Mouse (Mus musculus) T-cell, adult 2 months (primary cell): ENCODE measurements around the gene Mrpl14.

Experiments used
- DNase-seq: peaks from one replicate; pipeline ENCODE4 v3.0.0; 2022; ENCODE audit warnings: low spot score

Mrpl14 gene

DNA sequence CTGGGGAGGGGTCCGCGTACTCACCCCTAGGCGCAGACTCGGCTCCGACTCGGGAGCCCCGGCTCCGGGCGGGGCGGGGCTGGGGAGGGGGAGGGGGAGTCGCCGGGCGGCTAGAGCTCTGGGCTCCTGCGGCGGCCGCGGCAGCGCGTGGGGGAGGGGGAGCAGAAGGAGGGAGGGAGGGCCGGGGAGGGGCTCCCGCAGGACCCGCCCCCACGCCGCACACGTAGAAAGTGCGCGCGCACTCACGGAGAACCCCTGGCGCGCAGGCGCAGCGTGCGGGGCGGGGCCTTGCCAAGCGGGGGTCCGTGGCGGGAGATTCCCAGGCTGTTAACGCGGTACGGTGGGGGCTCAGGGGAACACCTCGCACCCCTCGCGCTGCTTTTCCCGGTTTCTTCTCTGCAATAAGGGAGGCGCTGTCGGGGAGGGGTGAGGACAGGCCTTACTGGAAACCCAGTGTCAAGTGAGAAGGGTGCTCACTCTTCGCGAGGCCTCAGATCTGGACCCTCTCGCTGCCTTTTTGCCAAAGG is at the start of gene Mrpl14:
Mrpl14 (plus strand) TSS at position 230 of the 527 bp plus-strand sequence.
- peak; percentile 86 for DNase-seq

DNA sequence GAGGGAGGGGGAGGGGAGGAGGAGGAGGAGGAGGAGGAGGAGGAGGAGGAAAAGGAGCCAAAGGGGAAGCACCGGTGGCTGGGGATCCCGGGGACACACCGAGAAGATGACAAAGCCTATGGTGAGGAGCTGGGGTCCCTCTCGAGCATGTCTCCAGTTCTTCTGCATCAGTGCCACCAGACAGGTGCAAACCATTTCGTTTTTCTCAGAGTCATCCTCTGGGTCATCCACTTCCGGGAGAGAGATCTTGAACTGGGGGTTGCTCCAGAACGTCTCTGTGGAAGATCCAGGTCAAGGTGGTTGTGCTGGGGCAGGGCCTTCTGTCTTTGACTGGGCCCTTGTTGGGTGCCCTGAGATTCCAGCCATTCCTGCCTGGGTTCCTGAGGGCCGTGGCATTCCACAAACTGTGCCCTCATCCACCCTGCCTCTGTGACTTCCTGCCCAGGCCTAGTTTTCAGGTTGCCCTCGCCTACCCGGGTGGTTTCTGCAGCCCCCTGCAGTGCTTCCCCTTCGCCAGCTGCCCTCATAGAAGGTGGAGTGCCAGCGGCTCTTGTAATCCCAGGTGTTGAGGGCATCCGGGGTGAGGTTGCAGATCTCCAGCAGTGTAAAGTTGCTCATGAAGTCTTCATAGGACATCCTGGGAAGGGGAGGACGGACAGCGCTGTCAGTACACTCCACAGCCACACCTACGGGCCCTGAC is 47.4 kb upstream of the Mrpl14 start:
- no peak for DNase-seq

DNA sequence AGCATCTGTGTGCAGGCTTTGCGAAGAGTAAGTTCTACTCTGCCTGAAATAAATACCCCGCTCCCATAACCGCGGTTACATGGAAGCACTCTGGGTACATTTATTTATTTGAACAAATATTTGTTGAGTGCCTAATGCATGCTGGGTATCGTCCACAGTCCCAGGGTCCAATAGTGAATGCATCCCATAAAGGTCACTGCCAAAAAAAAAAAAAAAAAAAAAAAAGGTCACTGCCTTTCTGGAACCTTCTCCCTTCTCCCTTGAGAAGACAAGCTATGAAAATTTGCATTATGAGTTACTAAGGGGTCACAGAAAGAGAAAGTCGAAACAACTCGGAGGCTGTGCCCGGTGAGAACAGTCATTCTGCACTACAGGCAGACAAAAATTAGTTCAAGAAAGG is 44.1 kb upstream of the Mrpl14 start:
- DNase-seq, result no peak

DNA sequence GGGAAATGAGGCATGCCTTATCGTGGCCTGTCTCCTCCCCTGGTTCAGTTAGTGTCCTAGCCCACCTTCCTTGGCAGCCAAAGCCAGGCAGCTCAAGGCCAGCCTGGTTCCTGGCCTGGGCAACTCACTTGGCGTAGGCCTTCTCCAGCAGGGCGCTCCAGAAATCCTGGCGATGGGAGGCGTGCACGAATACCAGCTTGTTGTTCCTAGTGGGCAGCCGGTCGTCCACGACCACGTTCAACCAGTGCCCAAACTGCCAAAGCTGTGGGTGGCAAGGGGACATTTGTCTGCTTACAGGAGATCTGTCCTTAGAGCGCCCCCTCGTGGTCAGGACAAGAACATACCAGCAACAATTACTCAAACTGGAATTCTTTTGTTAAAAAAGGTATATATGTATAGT is 43.4 kb upstream of the Mrpl14 start:
- DNase-seq, result peak; percentile 59

DNA sequence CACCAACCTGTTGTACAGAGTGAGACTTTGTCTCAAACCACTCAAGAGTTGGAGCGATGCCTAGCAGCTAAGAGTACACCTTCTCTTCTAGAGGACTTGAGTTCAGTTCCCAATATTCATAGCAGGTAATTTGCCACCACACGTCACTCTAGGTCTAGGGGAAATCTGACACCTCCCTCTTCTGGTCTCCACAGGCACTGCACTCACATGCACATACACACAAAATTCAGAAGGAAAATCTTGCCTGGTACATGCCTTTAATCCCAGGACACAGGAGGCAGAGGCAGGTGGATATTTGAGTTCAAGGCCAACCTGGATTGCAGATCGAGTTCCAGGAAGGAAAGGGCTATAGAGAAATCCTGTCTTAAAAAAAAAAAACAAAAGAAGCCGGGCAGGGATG is 41.9 kb upstream of the Mrpl14 start:
- DNase-seq, result no peak

DNA sequence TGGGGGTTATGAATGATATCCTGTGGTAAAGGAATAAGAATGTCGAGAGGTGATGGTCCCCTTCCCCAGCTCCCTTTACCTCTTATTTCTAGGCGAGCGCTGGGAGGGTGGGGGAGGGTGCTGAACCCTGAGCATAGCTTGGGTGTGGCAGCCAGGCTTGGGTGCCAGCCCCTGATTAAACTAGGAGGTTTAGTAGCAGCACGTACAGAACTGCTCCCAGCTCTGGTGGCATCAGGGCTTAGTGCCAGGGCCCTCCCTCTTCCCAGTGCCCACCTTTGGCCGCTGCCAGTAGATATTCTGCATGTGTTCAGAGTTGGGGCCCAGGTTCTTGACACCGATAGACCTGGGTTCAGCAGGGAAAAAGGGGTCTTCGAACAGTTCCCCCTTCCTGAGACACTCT is 32.9 kb upstream of the Mrpl14 start:
- no peak for DNase-seq

DNA sequence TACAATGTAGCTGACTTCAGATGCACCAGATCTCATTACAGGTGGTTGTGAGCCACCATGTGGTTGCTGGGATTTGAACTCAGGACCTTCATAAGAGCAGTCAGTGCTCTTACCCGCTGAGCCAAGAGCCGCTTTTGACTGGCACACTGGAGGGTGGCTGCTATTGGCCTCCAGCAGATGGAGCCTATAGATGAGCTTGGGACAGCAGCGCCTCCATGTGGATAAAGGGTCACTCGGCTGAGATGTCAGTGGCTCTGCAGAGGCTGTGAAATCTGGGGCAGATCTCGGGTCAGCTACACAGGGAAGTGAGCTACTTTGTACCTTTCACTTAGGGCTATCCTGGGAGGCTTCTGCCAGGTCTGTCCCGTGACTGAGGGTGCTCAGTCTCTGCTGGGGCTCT is 30.3 kb upstream of the Mrpl14 start:
- no peak for DNase-seq

DNA sequence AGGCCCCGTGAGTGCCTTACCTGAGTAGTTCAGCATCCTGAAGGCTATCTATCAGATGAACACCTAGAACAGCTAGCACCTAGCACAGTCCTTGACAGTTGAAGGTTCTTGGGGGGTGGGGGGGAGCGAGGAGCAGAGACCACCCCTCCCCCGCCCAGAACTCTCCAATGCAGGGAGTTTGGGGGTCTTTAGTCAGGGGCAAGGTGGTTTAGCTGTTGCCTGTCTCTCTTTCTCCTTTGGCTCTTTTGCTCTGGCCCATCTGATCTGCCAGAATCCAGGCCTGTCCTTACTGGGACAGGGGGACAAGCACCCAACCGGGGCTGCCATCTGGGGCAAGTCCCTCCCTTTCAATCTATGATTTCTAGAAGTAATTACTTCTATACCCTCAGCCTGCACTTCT is 26.9 kb upstream of the Mrpl14 start, which contains the start of gene Capn11:
Capn11 (minus strand) TSS at position 101 of the 400 bp plus-strand sequence.
- DNase-seq, result no peak

DNA sequence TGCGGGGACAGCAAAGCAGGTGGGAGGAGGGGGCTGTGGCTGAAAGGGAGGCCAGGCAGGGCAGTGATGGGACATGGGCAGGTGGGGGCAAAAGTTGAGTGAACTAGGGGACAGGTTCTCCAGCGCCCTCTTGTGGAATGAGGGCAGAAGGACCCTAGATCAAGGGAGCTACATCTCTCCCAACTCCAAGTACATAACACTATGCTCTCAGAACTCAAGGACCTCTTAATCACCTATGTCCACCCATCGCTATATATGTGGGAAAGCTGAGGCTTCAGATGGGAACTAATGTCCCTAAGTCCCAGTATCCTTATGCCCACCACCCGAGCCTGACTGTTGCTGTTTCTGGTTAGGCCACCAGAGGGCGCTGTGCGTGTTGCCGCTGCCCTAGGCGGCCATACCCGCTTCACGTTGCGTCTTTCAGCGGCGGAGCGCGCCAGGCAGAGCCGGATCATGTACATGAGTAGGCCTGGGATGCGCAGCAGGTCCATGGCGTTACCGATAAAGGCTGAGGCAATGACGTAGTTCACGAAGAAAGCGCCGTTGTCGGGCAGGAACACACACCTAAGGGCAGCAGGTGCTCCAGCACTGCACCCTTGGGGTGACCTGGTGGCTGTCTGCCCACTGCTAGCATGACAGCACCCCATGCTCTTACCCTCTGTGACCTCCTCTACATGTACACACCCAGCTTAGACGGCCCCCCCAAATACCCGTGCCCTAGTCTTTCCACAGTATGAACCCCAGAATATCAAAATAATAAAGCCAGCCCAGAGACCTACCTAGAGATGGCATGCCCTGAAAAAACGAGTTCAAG is 22.8 kb upstream of the Mrpl14 start:
- DNase-seq, result peak; percentile 71

DNA sequence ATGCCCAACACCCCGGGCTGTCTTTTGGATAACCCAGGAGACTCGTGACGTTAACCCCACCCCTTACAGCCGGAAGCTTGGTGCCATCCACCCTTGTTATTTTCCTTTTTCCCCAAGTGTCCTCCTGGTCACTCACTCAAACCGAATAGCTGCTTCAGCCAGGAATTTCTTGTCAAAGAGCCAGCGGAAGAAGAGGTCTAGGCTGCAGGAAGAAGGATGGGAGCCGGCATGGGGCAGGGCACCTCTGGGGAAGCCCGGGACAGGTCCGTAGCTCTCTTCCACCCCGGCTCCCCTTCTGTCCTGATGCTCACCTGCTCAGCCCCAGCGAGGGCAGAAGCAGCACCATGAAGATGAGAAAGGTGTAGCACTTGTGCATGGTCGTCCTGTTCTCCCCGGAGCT is 21.5 kb upstream of the Mrpl14 start:
- no peak for DNase-seq

DNA sequence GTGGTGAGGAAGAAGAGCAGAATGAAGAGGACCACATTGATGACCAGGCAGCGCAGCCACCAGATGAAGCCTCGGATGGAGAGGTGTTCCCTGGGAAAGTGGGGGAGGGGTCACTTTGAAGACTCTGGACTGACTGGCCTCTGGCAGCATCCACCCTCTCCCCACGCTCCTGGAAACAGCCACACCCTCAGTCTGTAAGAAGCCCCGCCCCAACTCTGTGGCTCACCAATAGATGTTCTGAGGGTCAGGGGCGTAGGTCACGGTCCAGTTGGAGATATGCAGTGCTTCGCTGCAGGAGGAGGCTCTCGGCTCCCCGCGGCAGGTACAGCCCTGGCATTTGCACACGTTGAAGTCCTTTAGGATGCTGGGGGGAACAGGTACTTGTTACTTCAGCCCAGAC is 20.0 kb upstream of the Mrpl14 start:
- no peak for DNase-seq

DNA sequence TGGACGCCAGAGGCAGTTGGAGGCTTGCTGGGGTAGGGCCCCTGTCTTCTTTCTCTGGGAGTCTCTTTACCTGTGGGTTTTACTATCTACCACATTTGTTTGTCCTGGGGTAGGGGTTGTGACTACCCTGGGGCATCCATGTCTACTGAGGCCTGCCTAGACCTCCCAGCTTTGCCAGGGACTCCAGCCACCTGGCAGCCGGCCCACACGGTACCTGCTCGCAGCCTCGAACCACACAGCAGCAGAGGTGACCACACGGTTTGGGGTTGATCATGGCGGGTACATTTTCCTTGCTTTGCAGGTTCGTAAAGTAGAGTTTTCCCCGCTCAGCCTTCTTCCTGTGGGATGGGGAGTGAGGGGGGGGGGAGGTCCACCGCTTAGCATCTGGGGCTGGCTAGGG is 18.6 kb upstream of the Mrpl14 start:
- DNase-seq, result no peak

DNA sequence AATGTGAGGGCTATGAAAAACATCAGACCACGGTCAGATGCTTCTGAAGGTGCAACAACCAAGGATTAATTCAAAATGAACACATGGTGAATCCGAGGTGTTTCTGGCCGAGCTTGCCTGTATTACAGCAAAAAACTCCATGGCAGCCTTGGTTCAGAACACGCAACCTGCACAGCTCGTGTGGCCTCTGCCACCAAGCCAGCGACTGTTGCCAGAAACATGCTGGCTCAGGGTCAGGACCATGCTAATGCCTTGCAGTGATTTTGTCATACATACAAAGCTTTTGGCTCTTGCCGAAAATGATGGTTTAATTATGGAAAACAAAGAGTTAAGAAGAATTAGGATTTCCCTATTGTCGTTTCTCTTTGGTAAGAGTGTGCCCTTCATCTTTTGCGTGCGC is 18.1 kb upstream of the Mrpl14 start:
- DNase-seq, result no peak

DNA sequence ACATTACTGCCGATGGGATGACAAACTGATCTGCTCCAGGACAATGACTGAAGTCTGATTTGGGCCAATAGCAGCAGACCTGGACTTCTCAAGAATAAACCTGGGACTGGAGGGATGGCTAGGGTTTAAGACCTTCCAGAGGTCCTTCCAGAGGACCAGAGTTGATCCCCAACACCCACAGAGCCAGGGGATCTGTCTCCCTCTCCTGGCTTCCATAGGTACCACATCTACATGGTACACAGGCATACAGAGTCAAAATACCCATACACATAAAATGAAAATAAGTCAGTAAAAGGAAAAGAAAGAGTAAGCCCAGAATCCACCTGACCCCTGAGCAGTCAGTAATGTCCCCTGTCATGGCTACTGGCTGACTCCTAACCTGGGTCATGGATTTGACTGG is 14.3 kb upstream of the Mrpl14 start:
- DNase-seq, result no peak

DNA sequence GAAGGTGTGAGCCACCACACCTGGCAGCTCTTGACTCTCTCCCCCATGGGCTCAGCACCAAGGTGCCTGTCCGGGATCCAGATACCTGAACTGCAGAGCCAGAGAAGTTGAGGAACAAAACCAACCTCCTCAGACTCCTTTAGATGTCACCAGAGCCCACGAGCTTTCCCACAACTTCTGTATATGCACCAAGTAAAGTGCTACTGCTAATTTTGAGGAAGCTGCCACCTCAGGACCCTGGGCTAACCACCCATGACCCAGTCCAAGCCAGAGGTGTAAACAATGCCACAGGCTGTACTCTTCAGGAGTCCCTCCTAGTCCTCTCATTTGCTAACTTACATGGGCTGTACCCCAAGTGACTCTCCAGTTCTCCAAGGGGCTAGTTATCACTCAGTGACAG is 13.5 kb upstream of the Mrpl14 start:
- DNase-seq, result no peak

DNA sequence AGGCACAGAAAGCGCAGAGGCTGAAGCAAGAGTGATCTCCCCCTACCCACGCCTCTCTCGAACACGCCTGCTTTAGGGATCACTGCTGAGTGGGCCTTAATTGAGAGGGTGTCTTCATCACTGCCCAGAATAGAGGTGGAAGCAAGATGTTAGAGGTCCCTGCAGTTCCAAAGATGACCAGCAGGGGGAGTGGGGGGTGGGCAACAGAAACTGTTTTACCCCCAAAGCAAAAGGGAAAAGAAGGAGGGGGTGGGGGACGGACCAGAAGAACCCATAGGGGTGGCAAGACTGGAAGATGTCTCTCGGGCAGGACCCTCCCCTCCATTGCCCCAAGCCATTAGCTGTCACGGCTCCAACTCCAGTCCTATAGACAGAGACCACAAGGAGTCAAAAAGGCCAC is 8.0 kb upstream of the Mrpl14 start:
- DNase-seq, result peak; percentile 55

DNA sequence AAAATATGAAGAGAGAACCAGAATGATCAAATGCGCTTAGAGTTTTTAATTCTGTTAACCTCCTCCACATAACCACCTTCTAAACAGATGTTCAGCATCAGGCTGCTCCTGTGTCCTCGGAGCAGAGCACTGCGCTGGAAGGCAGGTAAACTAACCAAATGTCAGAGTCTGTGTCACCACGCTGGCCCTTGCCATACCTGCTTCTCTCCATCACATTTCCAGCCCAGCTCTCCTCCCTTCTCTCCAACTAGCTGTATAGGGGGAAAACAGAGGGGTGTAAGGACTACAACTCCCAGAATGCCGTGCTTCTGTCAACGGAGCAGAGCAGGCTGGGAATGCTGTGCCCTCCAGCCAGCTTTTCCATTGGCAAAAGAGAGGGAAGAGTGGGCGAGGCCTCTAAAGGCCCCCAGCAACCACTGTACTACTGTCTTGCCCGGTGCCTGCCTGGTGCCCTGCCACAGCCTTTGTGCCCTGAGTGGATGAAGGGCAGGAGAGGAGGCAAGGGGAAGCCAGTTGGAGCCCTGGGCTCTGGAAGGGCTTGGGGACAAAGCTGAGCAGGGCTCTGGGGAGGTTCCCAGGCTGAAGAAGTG is 5.6 kb upstream of the Mrpl14 start:
- DNase-seq, result no peak

DNA sequence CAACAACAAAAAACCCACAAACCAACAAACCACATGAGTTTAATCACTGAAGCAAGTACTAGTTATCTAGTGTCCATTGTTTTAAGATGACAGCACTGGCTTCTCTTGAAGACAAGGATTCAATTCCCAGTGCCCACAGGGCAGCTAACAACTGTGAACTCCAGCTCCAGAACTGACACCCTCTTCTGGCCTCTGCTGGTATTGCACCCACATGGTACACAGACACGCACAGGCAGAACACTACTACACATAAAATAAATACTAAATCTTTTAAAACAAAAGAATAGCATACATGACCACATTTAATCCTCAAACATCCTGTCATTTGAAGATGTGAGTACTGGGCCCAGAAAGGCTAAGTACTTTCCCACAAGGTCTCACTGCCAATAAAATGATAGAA is 4.5 kb upstream of the Mrpl14 start:
- DNase-seq, result peak; percentile 29

DNA sequence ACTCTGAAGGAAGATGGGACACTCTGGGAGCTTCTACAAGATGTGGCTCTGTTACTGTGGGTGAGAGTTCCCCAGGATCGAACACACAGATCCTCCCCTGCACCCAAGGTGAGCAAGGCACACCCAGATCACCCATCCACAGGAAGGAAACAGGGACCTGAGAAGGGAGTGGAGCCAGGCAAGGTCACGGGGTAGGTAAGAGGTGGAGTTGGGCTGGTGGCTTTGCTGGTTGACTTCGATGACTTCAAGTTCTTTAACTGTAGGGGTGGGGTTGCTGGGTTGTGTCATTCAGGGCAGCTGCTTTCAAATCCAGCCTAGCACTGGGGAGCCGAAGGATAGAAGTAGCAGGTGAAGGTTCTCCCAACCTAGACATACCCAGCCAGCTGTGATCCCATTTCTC is 3.3 kb upstream of the Mrpl14 start:
- no peak for DNase-seq

DNA sequence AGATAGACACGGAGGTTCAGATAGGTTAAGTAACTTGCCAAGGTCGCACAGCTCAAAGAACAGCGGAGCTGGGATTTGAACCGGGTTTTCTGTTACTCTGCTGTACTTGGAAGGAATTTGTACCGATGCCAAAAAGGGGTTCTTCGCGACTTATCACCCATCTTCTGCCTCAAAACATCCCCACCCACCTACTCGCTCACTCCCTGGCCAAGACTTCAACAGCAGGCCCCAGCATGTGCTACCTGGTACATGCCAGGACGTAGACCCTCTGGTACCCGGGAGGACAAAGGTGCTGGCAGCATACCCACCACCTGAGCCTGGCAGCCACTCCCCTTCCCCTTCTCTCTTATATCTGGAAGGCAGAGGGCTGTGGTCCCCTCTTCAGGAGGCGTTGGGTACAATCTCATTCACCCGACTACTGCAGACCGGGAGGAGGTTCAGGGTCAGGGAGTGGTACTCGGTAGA is 1.4 kb upstream of the Mrpl14 start:
- no peak for DNase-seq

DNA sequence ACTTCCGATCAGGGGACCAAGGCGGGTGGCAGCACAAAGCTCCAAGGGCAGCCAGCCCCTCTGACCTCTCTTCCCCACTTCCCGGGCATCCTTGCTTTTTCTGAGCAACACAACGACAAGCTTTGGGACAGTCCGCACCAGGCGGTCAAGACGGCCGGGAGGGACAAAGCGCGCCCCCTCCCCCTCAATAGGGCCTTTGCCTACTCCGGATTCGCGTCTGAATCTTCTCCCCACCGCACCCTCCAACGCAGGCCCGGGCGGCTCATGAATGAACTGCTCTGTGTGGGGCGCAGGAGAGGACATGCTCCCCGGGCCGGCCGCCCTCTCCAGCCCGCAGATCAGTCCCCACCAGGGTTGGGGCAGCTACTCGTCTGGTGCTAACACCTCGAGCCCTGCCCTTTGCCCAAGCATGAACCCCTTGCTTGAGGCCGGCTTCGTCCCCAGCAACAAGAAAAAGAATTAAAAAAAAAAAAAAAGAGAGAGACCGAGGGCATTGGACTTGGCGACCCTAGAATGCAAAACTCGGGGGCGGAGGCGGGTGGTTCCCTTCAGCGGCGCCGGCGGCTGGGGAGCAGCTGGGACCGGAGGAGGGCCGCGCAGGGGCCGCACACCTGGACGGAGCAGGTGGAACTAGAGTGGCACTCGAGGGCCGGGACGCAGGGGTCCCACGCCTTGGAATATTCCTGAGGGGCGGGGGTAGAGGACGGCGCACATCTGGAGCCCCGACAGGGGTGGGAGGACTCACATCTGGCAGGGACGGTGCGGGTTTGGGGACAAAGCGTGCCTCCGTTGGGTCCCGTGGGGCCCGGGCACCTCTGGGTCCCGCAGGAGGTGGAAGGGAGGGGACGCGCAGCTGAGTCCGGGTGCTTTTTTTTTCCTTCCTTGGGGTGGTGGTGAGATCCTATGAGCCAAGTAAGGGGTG is 690 bp upstream of the Mrpl14 start:
- DNase-seq, result peak; percentile 15

DNA sequence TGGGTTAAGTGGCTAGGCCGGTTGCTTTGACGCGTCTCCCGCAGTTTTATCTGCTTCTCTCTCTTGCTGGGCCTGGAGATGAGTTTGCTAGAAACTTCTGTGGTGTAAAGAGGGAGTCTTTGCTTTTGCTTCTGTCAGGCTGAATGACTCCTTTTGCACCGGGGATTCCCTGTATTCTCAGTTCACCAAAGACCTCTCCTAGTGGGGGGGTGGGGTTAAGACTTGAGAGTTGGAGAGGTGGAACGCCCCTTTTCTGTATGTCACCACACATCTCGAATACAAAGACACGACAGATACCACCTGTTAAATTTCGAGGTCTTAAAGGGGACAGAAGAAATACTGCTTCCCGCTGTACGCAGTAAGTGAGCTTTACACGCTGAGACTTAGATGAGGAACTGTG is 594 bp downstream of the Mrpl14 start, which contains the start of gene Tmem63b:
Tmem63b (minus strand) TSS at position 190 of the 400 bp plus-strand sequence.
- peak; percentile 50 for DNase-seq
